Mouse (Mus musculus) myocyte (in vitro differentiated cells): ENCODE measurements at regions not wholly inside any gene's neighbourhood (a gene's known extent, or its start where the extent isn't known, plus 50 kb on each side); places are given as distances from the start of the nearest gene placed in this dataset.

Experiments used
- MAX ChIP-seq: IDR thresholded peaks from one replicate; pipeline ENCODE4 v1.6.1; 2011; ENCODE audit warnings: low read depth, mild to moderate bottlenecking, control low read depth
- POLR2A ChIP-seq: IDR thresholded peaks from one replicate; pipeline ENCODE4 v1.6.1; 2011; ENCODE audit warnings: low read depth, mild to moderate bottlenecking, control low read depth, moderate library complexity; ENCODE audit not compliant: insufficient read length
- TCF12 ChIP-seq: IDR thresholded peaks from one replicate; pipeline ENCODE4 v1.6.1; 2011; ENCODE audit warnings: mild to moderate bottlenecking, control low read depth; ENCODE audit not compliant: poor library complexity, insufficient read depth, severe bottlenecking
- TCF3 ChIP-seq: IDR thresholded peaks from one replicate; pipeline ENCODE4 v1.6.1; 2011; ENCODE audit warnings: low read depth, control low read depth; ENCODE audit not compliant: insufficient read length

GRCm38 (mm10) chr3:65471796-65472195, 56.4 kb upstream of the Tiparp start:
- TF ChIP-seq POLR2A, result no peak
- no peak for TF ChIP-seq TCF3
- no peak for TF ChIP-seq TCF12
- no peak for TF ChIP-seq MAX
